Mouse (Mus musculus) thymus, postnatal 25 days (tissue): ENCODE results near the gene Zfp787.

Experiments used
- DNase-seq: peaks from one replicate; pipeline ENCODE4 v3.0.0; 2022

Zfp787 gene

GRCm38 (mm10) chr7:6155901-6156411 is at the start of gene Zfp787:
Gene Zfp787, minus strand, starts transcription at chr7:6155997.
- DNase-seq: peak; percentile 97

GRCm38 (mm10) chr7:6204200-6204599 is 48.4 kb upstream of the Zfp787 start:
- no peak for DNase-seq

DNA sequence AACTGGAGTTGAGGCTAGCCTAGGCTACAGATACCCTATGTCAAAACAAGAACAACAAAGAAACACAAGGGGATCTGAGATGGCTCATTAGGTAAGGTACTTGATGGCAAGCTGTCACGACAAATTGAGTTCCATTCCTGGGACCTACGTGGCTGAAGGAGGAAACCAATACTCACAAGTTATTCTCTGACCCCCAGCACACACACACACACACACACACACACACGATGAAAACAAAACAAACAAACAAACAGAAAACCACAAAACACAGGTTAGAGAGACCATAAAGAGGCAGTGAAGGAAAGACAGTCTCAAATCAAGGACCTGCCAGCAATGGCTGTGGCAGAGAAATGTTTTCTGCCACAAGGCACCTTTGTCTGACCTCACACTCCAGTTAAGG is 41.0 kb upstream of the Zfp787 start, which contains the start of gene Galp:
Gene Galp, plus strand, starts transcription at position 301 of the 400 bp plus-strand sequence.
- no peak for DNase-seq

- DNase-seq: no peak
Observed at GRCm38 (mm10) chr7:6195777-6196176, 40.0 kb upstream of the Zfp787 start.

DNA sequence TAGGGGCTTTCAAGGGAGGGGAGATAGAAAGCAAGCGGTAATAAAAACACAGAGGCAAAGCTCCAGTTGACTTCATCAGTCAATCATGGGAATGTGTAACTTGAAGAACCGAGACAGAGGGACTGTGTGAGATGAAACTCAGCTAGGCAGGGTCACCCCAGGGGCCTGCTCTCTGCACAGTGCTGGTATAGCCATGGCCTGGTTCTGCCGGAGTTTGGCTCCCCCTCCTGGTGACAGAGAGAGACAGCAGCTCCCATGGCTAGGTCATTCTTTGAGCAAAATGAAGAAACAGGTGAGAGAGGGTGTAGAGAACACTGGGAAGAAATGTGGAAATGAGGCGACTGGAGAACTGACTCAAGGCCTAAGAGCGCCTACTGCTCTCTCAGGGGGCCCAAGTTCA is 38.3 kb upstream of the Zfp787 start:
- peak; percentile 62 for DNase-seq

- DNase-seq: peak; percentile 75
Observed at GRCm38 (mm10) chr7:6191376-6191775, 35.6 kb upstream of the Zfp787 start.

- DNase-seq: no peak
Observed at GRCm38 (mm10) chr7:6189542-6189941, 33.7 kb upstream of the Zfp787 start.

GRCm38 (mm10) chr7:6186756-6187155 is 31.0 kb upstream of the Zfp787 start:
- DNase-seq: no peak

DNA sequence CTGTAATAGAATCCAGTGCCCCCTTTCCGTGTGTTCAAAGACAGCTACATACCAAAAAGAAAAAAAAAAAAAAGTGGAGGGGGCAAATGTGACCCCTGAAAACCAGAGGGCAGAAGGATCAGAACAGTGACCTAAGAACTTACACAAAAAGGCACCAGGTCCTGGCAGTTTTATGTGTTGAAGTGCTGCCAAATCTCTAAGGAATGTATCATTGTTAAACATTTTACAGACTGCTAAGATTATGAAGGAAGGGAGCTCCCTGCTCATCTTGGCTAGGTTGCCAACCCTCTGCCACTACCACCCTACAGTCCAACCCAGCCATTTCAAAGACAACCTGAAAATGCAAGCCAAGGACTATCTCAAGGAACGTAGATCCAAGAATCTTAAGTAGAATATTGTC is 30.4 kb upstream of the Zfp787 start:
- no peak for DNase-seq

DNA sequence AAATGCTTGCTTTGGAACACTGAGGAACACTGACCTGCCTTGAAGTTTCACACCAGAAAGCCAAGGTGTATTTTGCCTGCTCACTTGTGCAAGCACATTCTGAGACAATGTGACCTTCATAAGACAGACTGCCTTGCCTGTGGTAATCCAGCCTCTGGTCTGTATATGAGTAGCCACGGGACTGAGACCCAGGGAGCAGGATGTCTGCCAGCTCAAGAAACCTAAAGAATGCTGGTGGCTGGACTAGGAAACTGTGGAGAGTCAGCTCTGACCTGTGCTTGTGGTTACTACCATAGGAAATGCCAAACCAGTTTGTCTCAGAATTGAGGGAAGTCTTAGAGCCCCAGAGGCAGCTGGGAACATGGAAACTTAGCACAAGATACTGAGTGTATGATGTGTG is 29.6 kb upstream of the Zfp787 start:
- DNase-seq: no peak

GRCm38 (mm10) chr7:6184521-6184920 is 28.7 kb upstream of the Zfp787 start:
- DNase-seq: no peak

GRCm38 (mm10) chr7:6183802-6184201 is 28.0 kb upstream of the Zfp787 start:
- no peak for DNase-seq

DNA sequence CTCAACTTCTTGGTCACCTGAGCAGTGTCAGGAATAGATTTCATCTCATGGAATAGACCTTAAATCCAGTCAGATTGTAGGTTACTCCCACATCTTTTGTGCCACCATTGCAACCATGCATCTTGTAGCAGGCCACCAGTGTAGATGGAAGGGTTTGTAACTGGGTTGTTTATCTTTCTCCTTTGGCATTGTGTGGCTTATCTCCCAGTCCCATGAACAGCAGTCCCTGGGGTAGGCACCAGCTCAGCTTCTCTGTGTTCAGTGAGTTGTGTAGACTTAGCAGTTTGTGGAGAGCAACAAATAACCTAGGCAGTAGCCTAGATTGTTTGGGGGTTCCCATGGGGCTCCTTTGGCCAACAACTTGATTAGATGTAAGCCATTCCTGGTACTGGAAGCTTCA is 27.1 kb upstream of the Zfp787 start:
- DNase-seq: no peak

DNA sequence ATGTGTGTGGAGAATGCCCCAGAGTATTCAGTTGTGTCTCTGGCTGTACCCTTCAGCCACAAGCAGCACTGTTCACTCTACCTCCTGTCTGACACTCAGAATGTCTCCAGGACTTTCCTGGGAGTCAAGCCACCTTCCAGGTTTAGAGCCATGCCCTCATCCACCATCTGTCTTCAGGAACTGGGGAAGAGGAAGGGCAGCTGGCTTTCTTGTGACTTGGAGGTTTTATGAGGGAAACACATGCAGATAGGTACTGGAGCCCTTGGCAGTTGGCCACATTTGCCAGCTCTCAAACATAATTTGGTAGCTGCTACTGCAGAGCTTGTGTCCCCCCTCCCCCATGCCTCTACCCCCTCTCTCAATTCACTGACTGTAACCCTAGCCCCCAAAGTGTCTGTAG is 23.2 kb upstream of the Zfp787 start:
- DNase-seq: no peak

DNA sequence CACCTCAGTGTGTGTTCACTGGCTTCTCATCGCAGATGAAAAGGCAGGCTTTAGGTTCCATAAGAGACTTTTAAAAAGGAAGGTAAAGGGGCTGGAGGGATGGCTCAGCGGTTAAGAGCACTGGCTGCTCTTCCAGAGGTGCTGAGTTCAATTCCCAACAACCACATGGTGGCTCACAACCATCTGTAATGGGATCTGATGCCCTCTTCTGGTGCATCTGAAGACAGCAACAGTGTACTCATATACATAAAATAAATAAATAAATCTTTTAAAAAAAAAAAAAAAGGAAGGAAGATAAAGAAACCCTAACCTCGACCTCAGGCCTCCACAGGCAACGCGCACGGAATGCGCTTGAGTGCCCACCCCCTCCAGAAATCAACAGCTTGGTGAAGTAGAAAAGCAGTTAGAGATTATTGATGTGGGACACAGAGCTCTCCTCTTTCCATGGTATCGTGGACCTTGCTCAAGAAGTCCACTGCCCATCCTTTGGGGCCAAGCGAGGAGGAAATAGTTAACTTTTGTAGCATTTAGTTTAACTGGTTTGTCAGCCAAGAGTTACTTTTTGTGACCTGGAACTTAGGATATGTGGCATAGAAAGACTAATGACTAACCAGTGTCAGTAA is 18.7 kb upstream of the Zfp787 start:
- DNase-seq: peak; percentile 12

- no peak for DNase-seq
Observed at GRCm38 (mm10) chr7:6173872-6174271, 18.1 kb upstream of the Zfp787 start.

DNA sequence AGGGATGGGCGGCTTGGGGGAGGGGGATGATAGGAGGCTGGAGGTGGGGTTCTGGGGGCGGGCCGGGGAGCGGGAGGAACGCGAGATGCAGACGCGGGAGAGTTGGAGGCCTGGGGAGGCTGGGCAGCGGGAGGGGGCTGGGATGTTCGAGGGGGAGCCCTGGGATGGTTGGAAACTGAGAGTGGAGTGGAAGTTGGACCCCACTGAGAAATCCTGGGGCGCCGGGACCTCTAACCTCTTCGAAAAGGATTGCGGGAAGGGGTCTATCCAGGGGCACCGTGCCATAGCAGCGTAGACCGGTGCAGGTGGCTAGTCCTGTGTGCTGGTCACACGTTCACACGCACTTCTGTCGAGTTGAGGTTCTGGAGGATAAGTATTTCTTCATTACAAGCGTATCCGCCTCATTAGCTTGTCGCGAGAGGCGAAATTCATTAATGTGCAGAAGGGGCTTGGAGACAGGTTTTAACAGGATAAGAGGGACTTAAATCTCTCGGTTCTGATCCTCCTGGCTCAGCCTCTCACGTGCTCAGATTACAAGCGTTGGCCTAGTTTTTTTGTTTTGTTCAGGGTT is 17.0 kb upstream of the Zfp787 start:
- no peak for DNase-seq

DNA sequence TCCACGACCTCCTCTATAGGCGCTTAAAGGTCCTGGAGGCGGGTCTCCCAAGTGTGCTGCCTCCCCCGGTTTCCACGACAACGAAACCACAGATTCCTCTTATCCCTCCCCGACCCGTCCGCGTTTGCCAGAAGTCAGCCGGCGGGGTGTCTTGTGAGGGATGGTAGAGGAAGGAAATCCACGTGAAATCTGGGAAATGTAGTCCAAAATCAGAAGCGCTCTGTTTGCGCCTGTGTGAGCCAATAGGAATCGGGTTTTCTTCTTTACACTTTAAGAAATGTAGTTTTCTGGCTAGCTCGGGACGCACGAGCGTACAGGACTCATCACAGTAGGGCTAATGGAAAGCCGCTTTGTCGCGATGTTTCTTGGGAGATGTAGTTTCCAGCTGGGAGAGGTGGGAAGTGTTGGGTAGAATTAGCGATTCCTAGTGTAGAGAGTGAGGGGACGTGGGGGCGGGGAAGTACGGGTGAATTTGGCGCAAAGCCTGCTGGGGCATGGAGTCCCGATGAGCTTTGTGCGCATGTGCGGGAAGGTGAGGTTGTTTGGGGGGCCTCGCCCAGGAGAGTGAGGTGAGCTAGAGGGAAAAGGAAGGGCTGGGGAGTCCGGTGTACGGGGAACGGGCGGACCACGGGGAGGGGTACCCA is 16.3 kb upstream of the Zfp787 start, which contains the start of gene Zfp444:
Gene Zfp444, plus strand, starts transcription at position 221 of the 644 bp plus-strand sequence.
- peak; percentile 97 for DNase-seq

DNA sequence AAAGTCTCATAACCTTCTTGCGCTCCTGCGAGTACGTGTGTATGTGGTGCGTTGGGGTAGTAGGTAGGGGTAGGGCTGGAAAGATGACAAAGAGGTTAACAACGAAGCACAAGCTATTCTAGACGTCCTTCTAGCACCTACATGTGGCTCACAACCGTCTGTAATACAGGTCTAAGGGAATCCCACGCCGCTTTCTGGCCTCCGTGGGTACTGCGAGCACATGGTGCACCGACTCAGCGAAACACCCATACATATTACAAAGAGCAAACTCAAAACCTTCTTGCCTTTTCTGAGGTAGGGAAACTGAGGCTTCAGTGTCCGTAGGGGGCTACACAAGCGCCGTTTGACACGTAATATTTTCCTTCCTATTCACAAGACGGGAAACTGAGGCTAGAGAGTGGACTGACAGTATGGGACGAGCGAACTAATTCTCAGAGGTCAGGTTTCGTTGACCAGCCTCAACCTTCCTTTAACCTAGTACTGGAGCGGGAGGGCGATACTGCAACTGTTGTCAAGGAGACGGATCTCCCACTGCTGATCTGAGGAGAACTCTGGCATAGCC is 15.7 kb upstream of the Zfp787 start:
- peak; percentile 76 for DNase-seq

DNA sequence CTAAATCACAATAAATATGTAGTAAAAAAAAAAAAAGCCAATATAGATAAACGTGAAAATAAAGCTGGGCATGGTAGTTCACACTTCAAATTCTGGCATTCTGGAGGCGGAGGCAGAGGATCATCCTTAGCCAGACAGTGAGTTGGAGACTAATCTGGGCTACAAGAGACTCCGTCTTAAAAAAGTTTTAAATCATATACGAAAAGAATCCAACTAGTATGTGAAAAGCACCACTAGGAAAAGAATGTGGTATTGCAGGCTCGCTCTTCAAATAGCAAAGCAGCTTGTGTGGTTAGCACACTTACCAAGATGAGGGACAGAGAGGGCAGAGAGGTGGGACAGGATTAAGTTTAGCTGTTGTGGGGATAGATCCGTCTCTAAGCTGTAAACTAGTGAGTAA is 15.1 kb upstream of the Zfp787 start:
- DNase-seq: no peak

- no peak for DNase-seq
Observed at GRCm38 (mm10) chr7:6170391-6170790, 14.6 kb upstream of the Zfp787 start.

- DNase-seq: no peak
Observed at GRCm38 (mm10) chr7:6169403-6169802, 13.6 kb upstream of the Zfp787 start.

- DNase-seq: no peak
Observed at GRCm38 (mm10) chr7:6164671-6165070, 8.9 kb upstream of the Zfp787 start.

DNA sequence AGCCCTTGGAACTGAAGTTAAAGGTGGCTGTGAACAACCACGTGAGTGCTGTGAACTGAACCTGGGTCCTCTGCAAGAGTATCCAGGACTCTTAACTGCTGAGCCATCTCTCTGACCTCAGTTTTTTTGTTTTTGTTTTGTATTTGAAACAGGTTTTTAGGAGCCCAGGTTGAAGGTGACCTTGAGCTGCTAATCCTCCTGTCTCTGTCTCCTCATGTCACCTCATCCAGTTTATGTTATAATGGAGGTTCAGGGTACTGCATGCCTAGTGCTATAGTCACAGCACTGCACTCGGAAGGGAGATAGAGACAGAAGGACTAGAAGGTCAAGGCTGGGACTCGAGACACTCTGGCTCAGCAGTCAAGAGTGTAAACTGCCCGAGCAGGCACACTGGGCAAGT is 6.4 kb upstream of the Zfp787 start:
- no peak for DNase-seq
